Comparison of ENCODE assay signal across 8 mouse cellular contexts in the genomic region with DNA sequence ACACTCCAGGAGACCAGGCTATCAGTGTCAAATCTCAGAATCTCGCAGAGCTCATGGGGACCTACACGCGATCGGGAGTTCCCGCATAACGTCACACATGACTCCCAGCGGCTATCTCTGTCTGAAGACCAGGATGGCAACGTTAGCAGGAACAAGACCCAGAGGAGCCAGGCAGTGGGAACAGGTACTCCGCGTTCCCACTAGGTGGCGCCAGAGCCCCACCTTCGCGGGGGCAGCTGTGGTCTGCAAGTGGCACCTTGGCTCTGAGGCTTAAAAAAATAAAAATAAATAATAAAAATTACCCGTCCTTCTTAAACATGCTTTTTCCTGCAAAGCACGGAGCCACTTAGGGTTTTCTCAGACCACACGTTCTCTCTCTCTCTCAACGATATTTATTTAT. TPM values are rescaled to one million over a fixed set of nuclear protein-coding genes. Genes with fewer than 3 reads are reported as not detected.
DNase-seq lines count a peak whose midpoint lies in the region; ATAC-seq lines count a peak whose summit lies in the region.

No protein-coding gene starts in this region.

- H3K27me3 ChIP-seq in intestine, embryonic 15.5 days (replicated peaks): peaks cover 15% of the 10 kb centered on the region

- no peaks in the 10 kb centered on the region for H3K36me3 ChIP-seq in intestine, embryonic 15.5 days

- H3K27ac ChIP-seq in intestine, embryonic 15.5 days: no peak overlapping the region

- peak; percentile 80 for ATAC-seq in intestine, embryonic 15.5 days

- DNase-seq in adipocyte (ENCODE audit: low spot score): peak; percentile 79
- peak; percentile 87 for DNase-seq in embryo, embryonic 11 days
- DNase-seq in gastrocnemius, postnatal 36 days: peak; percentile 74 to 83
- peak; percentile 82 to 88 for DNase-seq in left cerebral cortex, postnatal 25 days (ENCODE audit: low spot score in 2 of 2)
- peak; percentile 89 for DNase-seq in mesoderm, embryonic 11.5 days (ENCODE audit: low read depth, low spot score)
- DNase-seq in right cerebral cortex, postnatal 25 days: peak; percentile 84
- peak; percentile 69 to 86 for DNase-seq in urinary bladder, postnatal 36 days (ENCODE audit: low spot score in 2 of 2)

- H3K4me2 ChIP-seq in intestine, embryonic 15.5 days (replicated peaks): peak overlapping the region; percentile 20

- H3K4me1 ChIP-seq in intestine, embryonic 15.5 days (replicated peaks): 0 out of 2 replicates have a peak, but pooled peaks cover 10% of the 10 kb centered on the region

- H3K4me3 ChIP-seq in intestine, embryonic 15.5 days (replicated peaks): no peak overlapping the region

- intact Hi-C loops in gastrocnemius, postnatal 36 days (cut with DNase I): loop anchor here (1.0 to 2.0 kb wide), 3 partner anchors 195 to 311 kb away; no protein-coding TSS in a partner anchor
- intact Hi-C loops in left cerebral cortex, postnatal 25 days (cut with DNase I): loop anchor here (1.0 to 2.0 kb wide), 3 partner anchors 199 to 309 kb away; no protein-coding TSS in a partner anchor

- WGBS in intestine, embryonic 15.5 days: 4% methylated on average over 17 of the region's 17 CpGs

- H3K9me3 ChIP-seq in intestine, embryonic 15.5 days: no peaks in the 10 kb centered on the region

- H3K9ac ChIP-seq in intestine, embryonic 15.5 days: no peak overlapping the region

RNA-seq across cellular contexts. Expression of gene Slc45a1, which starts 4.0 kb away (rescaled TPM):
- total RNA-seq in gastrocnemius, postnatal 36 days (2021): not detected
- 0.80 and 1.2 TPM in 2 replicates for polyA plus RNA-seq in intestine, embryonic 15.5 days (2015; fragmentation: Nextera tagmentation; extraction: Ambion mirVana)
- total RNA-seq in left cerebral cortex, postnatal 25 days (2021): 10 to 100 TPM; 43.0 to 45.1 TPM

Comparison
In these comparisons a context has a peak if more than half of its experiments do, and no peak if none do; other contexts are left out.
1. RNA of gene Slc45a1, which starts 4.0 kb away (total RNA-seq): 43.0 to 45.1 TPM in left cerebral cortex, postnatal 25 days; not detected in gastrocnemius, postnatal 36 days; every median in the first group is over 10 times any median in the second.
2. Peak in every context shown above with its lines, with median percentiles within 50 percentile points of each other: DNase-seq.